In the genomic region with DNA sequence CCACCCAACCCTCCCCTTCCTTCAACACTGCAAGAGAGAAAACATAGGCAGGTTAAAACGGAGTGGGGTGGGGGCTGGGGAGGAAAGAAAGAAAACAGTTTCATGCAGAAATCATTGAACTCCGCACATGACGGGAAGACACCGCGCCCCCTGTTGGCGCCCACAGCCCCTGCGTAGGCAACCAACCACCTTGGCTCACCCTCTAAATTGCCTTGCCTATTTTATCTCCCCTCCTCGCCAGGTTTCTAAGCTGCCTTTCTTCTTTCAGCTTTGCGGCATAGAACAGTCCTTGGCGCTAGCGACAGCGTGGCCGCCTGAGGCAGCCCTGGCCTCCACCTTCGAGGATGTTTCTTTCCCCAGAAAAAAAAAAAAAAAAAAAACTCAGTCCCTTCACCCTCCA, we compare ENCODE assay signal across 8 mouse cellular contexts.
DNase-seq lines count a peak whose midpoint lies in the region; ATAC-seq lines count a peak whose summit lies in the region.

No protein-coding gene starts in this region.

- no peak for ATAC-seq in heart, embryonic 13.5 days (ENCODE audit: extremely low read depth, insufficient number of reproducible peaks, low FRiP score, low TSS enrichment)
- ATAC-seq in lung, embryonic 15.5 days (ENCODE audit: borderline replicate concordance, extremely low read depth, low FRiP score, low TSS enrichment): no peak

- no peak overlapping the region for H3K9ac ChIP-seq in heart, embryonic 13.5 days
- H3K9ac ChIP-seq in lung, embryonic 15.5 days: no peak overlapping the region

- no peaks in the 10 kb centered on the region for H3K9me3 ChIP-seq in heart, embryonic 13.5 days
- H3K9me3 ChIP-seq in lung, embryonic 15.5 days: no peaks in the 10 kb centered on the region

- 13% methylated on average over 14 of the region's 14 CpGs for WGBS in heart, embryonic 13.5 days
- 32% methylated on average over 14 of the region's 14 CpGs for WGBS in lung, embryonic 15.5 days

- no peaks in the 10 kb centered on the region for H3K36me3 ChIP-seq in heart, embryonic 13.5 days
- no peaks in the 10 kb centered on the region for H3K36me3 ChIP-seq in lung, embryonic 15.5 days

- DNase-seq in layer of hippocampus, adult 11-12 months (ENCODE audit: low spot score): peak; percentile 17
- DNase-seq in layer of hippocampus, adult 9-10 months (ENCODE audit: low spot score): no peak
- peak; percentile 65 for DNase-seq in embryo, embryonic 10 days (ENCODE audit: low spot score)
- peak; percentile 60 for DNase-seq in kidney, postnatal 10 days
- DNase-seq in retina, embryonic 14.5 days (ENCODE audit: low spot score): peak; percentile 62
- DNase-seq in adipocyte (ENCODE audit: low spot score): no peak

- H3K27me3 ChIP-seq in heart, embryonic 13.5 days (replicated peaks): 0 out of 2 replicates have a peak, but pooled peaks cover 4% of the 10 kb centered on the region
- H3K27me3 ChIP-seq in lung, embryonic 15.5 days: no peaks in the 10 kb centered on the region

- H3K4me3 ChIP-seq in heart, embryonic 13.5 days: peak overlapping the region; percentile 35
- no peak overlapping the region for H3K4me3 ChIP-seq in lung, embryonic 15.5 days

- H3K4me2 ChIP-seq in heart, embryonic 13.5 days: peak overlapping the region; percentile 60
- peak overlapping the region; percentile 39 for H3K4me2 ChIP-seq in lung, embryonic 15.5 days

- no peak overlapping the region for H3K27ac ChIP-seq in heart, embryonic 13.5 days (replicated peaks)
- H3K27ac ChIP-seq in lung, embryonic 15.5 days: 0 out of 2 replicates have a peak overlapping the region, but pooled peaks have one; percentile 10

- no peaks in the 10 kb centered on the region for H3K4me1 ChIP-seq in heart, embryonic 13.5 days
- 0 out of 2 replicates have a peak, but pooled peaks cover 4% of the 10 kb centered on the region for H3K4me1 ChIP-seq in lung, embryonic 15.5 days

Comparison
In these comparisons a context has a peak if more than half of its experiments do, and no peak if none do; other contexts are left out.
1. DNase-seq: peak in layer of hippocampus, adult 11-12 months (single experiment), embryo, embryonic 10 days (single experiment), kidney, postnatal 10 days (single experiment) and retina, embryonic 14.5 days (single experiment); none in layer of hippocampus, adult 9-10 months (single experiment) and adipocyte (single experiment).